Mouse (Mus musculus) G1E (cell line): Measurements from ENCODE around the gene Swsap1.

ENCODE experiments used
- CTCF ChIP-seq: IDR thresholded peaks from 2 replicates; pipeline ENCODE4 v1.5.1; 2012; ENCODE audit warnings: low read depth, low read length, inconsistent platforms, mixed read lengths
- GATA1 ChIP-seq: IDR thresholded peaks from 2 replicates; pipeline ENCODE4 v1.6.1; 2012; ENCODE audit warnings: borderline replicate concordance, low read length, inconsistent platforms, mixed read lengths
- POLR2AphosphoS5 ChIP-seq: IDR thresholded peaks from 2 replicates; pipeline ENCODE4 v1.6.1; 2012; ENCODE audit warnings: low read depth, low read length, inconsistent platforms; ENCODE audit not compliant: insufficient replicate concordance
- TAL1 ChIP-seq: conservative IDR thresholded peaks from 2 replicates; pipeline ENCODE4 v1.6.1; 2012; ENCODE audit warnings: low read depth, low read length, inconsistent platforms, mixed read lengths

DNA sequence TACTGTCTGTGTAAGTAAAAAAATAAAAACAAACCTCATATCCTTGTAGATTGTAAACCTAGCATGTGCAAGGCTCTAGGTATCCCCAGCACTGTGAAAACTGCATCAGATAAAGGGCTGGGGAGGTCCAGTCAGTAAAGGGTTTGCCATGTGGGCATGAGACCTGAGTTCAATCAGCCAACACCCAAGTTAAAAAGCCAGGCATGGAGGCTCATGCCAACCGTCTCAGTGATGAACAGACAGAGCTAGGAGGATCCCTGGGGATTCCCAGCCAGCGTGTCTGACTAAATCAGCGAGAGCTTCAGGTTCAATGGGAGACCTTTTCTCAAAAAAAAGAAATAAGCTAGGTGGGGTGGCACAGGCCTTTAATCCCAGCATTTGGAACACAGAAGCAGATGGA lies 30.5 kb upstream of the Swsap1 start:
- TF ChIP-seq CTCF (no peak), GATA1 (no peak), POLR2AphosphoS5 (no peak), TAL1 (no peak)
